Mouse (Mus musculus): ENCODE results near the gene Tlr6. TPM values are rescaled to one million over a fixed set of nuclear protein-coding genes. Genes with fewer than 3 reads are reported as not detected.

The Tlr6 gene
- total RNA-seq, 2 experiments from 2014 or later, result 1.5 to 2.4 TPM

- DNase-seq (ENCODE audit: low spot score in 2 of 2), result no peak
Measured at GRCm38 (mm10) chr5:64932775-64933174, 27.1 kb downstream of the Tlr6 start.

- DNase-seq (ENCODE audit: low spot score in 2 of 2), result no peak
Measured at GRCm38 (mm10) chr5:64932215-64932614, 27.7 kb downstream of the Tlr6 start.

GRCm38 (mm10) chr5:64922891-64923381, 37.0 kb downstream of the Tlr6 start:
- DNase-seq (ENCODE audit: low spot score in 2 of 2), result no peak

GRCm38 (mm10) chr5:64918616-64919597, 41.0 kb downstream of the Tlr6 start:
- DNase-seq (ENCODE audit: low spot score in 2 of 2), result no peak

- DNase-seq (ENCODE audit: low spot score in 2 of 2), result no peak
Measured at GRCm38 (mm10) chr5:64917721-64918120, 42.2 kb downstream of the Tlr6 start.

GRCm38 (mm10) chr5:64917161-64917560, 42.7 kb downstream of the Tlr6 start:
- no peak for DNase-seq (ENCODE audit: low spot score in 2 of 2)

DNA sequence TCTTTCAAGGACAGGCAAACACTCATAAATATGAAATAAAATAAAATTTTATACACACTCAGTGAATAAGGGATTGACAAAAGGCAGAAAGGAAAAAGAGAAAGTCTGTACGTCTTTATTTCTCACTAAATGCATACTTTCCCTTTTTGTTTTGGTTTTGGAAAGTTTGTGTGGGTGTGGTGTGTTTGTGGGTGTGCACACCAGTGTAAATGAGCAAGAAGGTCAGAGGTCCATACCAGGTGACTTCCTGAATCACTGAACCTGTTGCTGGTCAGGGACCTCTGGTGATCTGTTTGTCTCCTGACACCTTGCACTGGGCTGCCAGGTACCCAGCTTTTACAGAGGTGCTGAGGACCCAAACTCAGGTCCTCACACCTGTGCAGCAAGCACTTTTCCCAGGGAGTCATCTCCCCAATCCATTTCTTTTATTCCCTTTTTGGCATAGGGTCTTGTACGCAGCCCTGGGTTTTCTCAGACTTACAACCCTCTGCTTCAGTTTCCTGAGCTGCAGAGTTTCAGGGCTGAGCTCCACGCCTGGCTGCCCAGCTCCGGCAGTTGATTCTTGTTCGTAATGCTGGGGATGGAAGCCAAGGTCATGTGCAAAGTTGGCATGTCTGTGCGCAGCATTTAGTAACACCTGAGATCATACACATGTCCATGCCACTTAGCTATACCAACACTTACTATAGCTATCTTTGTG, 51.2 kb downstream of the Tlr6 start:
- no peak for DNase-seq (ENCODE audit: low spot score in 2 of 2)

DNA sequence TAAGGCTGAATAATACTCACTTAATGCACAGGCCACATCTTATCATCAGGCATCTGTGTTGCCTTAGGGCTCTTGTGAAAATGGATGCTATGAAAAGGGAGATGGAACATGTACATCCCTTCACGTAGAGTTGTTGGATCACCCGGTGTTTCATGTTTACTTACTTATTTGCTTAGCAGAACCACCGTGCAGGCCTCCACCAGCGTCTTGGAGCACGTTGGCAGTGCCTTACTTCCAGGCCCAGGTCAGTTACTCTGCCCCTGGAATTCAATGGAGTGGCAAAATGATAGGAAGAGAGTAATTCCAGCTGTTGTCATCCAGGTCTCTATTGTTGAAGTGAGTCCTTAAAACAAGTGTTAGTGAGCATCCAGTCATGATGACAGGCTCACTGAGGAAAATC, 52.0 kb downstream of the Tlr6 start:
- no peak for DNase-seq (ENCODE audit: low spot score in 2 of 2)

- no peak for DNase-seq (ENCODE audit: low spot score in 2 of 2)
Measured at GRCm38 (mm10) chr5:64905516-64906271, 54.2 kb downstream of the Tlr6 start.

Small RNAs within 50 kb of the gene (microRNA-seq; reads per million reads assigned to microRNA genes)
- 262 reads per million, percentile 58 among the genes with 10 or more reads in this experiment for gene Mir574

Other genes with a start within 250 kb of the Tlr6 start
- 10 to 100 TPM; 87.3 to 91.7 TPM for gene Klf3, start 156.7 kb downstream of the Tlr6 start, total RNA-seq (2021)
- gene Tlr1, start 26.5 kb downstream of the Tlr6 start, total RNA-seq (2021), result 1 to 10 TPM; 1.4 to 1.7 TPM
- gene Fam114a1, start 10.0 kb upstream of the Tlr6 start, total RNA-seq (2021), result 10 to 100 TPM; 34.2 to 35.0 TPM
- gene Tmem156, start 132.0 kb upstream of the Tlr6 start, total RNA-seq (2021), result under 1 TPM; 0.22 to 0.54 TPM
- 10 to 100 TPM; 69.4 to 73.1 TPM for gene Klhl5, start 147.4 kb upstream of the Tlr6 start, total RNA-seq (2021)
- 10 to 100 TPM; 15.6 to 17.8 TPM for gene Wdr19, start 239.6 kb upstream of the Tlr6 start, total RNA-seq (2021)

All from adrenal gland, postnatal 4 days (tissue).